Mouse (Mus musculus) midbrain, embryonic 12.5 days (tissue): ENCODE data around the gene Sco1. TPM values are rescaled to one million over a fixed set of nuclear protein-coding genes. Genes with fewer than 3 reads are reported as not detected.
"Not testable (repeated sequence)": the region's sequence is repeated elsewhere in the genome, so short reads cannot be mapped to it uniquely, and the experiment has no call there.

Experiments
- ATAC-seq: fragments of 200-750 bp; cut with Nextera tagmentation; 2 replicates; pipeline ENCODE4 v1.8.0; 2017; ENCODE audit warnings: low read depth, moderate TSS enrichment, moderate library complexity; ENCODE audit not compliant: low FRiP score
- H3K27ac ChIP-seq: fragments of 300-500 bp; sonication (generic); replicated peaks from 2 replicates; pipeline ENCODE4 v1.5.1; 2016; ENCODE audit warnings: mild to moderate bottlenecking
- H3K27me3 ChIP-seq: fragments of 300-500 bp; sonication (generic); 2 replicates; pipeline ENCODE4 v1.6.1; 2016; ENCODE audit warnings: mild to moderate bottlenecking
- H3K36me3 ChIP-seq: fragments of 300-500 bp; sonication (generic); 2 replicates; pipeline ENCODE4 v1.6.1; 2016
- H3K4me1 ChIP-seq: fragments of 300-500 bp; sonication (generic); 2 replicates; pipeline ENCODE4 v1.6.1; 2016
- H3K4me2 ChIP-seq: fragments of 300-500 bp; sonication (generic); replicated peaks from 2 replicates; pipeline ENCODE4 v1.6.1; 2016; ENCODE audit warnings: mild to moderate bottlenecking, moderate library complexity
- H3K4me3 ChIP-seq: fragments of 300-500 bp; sonication (generic); 2 replicates; pipeline ENCODE4 v1.5.1; 2016; ENCODE audit warnings: mild to moderate bottlenecking
- H3K9ac ChIP-seq: fragments of 300-500 bp; sonication (generic); replicated peaks from 2 replicates; pipeline ENCODE4 v1.6.1; 2016; ENCODE audit warnings: mild to moderate bottlenecking, moderate library complexity
- H3K9me3 ChIP-seq: fragments of 300-500 bp; sonication (generic); 2 replicates; pipeline ENCODE4 v1.6.1; 2016; ENCODE audit warnings: mild to moderate bottlenecking
- WGBS: fragments of 180-500 bp; shearing (Covaris S2); methylation state at CpG from one replicate; pipeline ENCODE4 v1.1.7; 2016; 5-methylcytosine and 5-hydroxymethylcytosine counted together
- polyA plus RNA-seq: library from polyadenylated mRNA; unstranded; fragments of >200 nt; fragmentation: Nextera tagmentation; extraction: Ambion mirVana; gene quantifications from 2 replicates; pipeline ENCODE4 v1.2.1, GENCODE M21; 2016

Sco1 gene
- polyA plus RNA-seq, 1 experiment from 2014 or later = 19.8 TPM

DNA sequence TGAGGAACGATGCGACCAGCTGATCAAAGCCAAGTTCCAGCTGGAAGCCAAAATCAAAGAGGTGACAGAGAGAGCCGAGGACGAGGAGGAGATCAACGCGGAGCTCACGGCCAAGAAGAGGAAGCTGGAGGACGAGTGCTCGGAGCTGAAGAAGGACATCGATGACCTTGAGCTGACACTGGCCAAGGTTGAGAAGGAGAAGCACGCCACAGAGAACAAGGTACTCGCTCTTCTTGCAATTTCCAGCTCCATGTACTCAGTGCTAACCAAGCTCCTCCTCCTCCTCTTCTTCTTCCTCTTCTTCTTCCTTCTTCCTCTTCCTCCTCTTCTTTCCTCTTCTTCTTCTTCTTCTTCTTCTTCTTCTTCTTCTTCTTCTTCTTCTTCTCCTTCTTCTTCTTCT, 39.9 kb downstream of the Sco1 start:
- not testable (repeated sequence) for H3K36me3 ChIP-seq, H3K27me3 ChIP-seq, H3K9ac ChIP-seq, H3K9me3 ChIP-seq, ATAC-seq, H3K27ac ChIP-seq, H3K4me2 ChIP-seq, H3K4me1 ChIP-seq, H3K4me3 ChIP-seq
- WGBS = 86% methylated on average over 12 of the region's 12 CpGs

GRCm38 (mm10) chr11:67093201-67093600, 40.7 kb downstream of the Sco1 start:
- Histone ChIP-seq H3K9ac (no peak overlapping the region), H3K27ac (no peak overlapping the region), H3K9me3 (no peaks in the 10 kb centered on the region), H3K4me1 (no peaks in the 10 kb centered on the region), H3K27me3 (no peaks in the 10 kb centered on the region), H3K4me2 (no peak overlapping the region), H3K4me3 (no peak overlapping the region), H3K36me3 (no peaks in the 10 kb centered on the region)
- ATAC-seq = no peak
- WGBS = 79% methylated on average over 9 of the region's 9 CpGs

GRCm38 (mm10) chr11:67093652-67094051, 41.2 kb downstream of the Sco1 start:
- 93% methylated on average over 5 of the region's 5 CpGs for WGBS
- no peak overlapping the region for H3K9ac ChIP-seq
- no peaks in the 10 kb centered on the region for H3K36me3 ChIP-seq
- no peaks in the 10 kb centered on the region for H3K4me1 ChIP-seq
- H3K4me2 ChIP-seq = no peak overlapping the region
- no peak overlapping the region for H3K4me3 ChIP-seq
- ATAC-seq = no peak
- no peaks in the 10 kb centered on the region for H3K9me3 ChIP-seq
- H3K27me3 ChIP-seq = no peaks in the 10 kb centered on the region
- H3K27ac ChIP-seq = no peak overlapping the region

GRCm38 (mm10) chr11:67094470-67094869, 42.0 kb downstream of the Sco1 start:
- 76% methylated on average over 29 of the region's 29 CpGs for WGBS
- Histone ChIP-seq H3K4me3 (no peak overlapping the region), H3K9ac (no peak overlapping the region), H3K27me3 (no peaks in the 10 kb centered on the region), H3K4me1 (no peaks in the 10 kb centered on the region), H3K4me2 (no peak overlapping the region), H3K36me3 (no peaks in the 10 kb centered on the region), H3K27ac (no peak overlapping the region), H3K9me3 (no peaks in the 10 kb centered on the region)
- no peak for ATAC-seq

GRCm38 (mm10) chr11:67097709-67098108, 45.2 kb downstream of the Sco1 start:
- H3K27ac ChIP-seq = no peak overlapping the region
- ATAC-seq = no peak
- WGBS = 96% methylated on average over 10 of the region's 10 CpGs
- H3K4me2 ChIP-seq = no peak overlapping the region
- H3K4me1 ChIP-seq = no peaks in the 10 kb centered on the region
- H3K36me3 ChIP-seq = no peaks in the 10 kb centered on the region
- no peaks in the 10 kb centered on the region for H3K9me3 ChIP-seq
- no peak overlapping the region for H3K9ac ChIP-seq
- H3K27me3 ChIP-seq = no peaks in the 10 kb centered on the region
- no peak overlapping the region for H3K4me3 ChIP-seq

- Histone ChIP-seq H3K27ac (no peak overlapping the region), H3K9ac (no peak overlapping the region), H3K4me2 (no peak overlapping the region), H3K27me3 (no peaks in the 10 kb centered on the region), H3K9me3 (no peaks in the 10 kb centered on the region), H3K4me3 (no peak overlapping the region), H3K4me1 (no peaks in the 10 kb centered on the region), H3K36me3 (no peaks in the 10 kb centered on the region)
- ATAC-seq = no peak
- 87% methylated on average over 11 of the region's 11 CpGs for WGBS
Observed at GRCm38 (mm10) chr11:67098427-67098826, 46.0 kb downstream of the Sco1 start.

DNA sequence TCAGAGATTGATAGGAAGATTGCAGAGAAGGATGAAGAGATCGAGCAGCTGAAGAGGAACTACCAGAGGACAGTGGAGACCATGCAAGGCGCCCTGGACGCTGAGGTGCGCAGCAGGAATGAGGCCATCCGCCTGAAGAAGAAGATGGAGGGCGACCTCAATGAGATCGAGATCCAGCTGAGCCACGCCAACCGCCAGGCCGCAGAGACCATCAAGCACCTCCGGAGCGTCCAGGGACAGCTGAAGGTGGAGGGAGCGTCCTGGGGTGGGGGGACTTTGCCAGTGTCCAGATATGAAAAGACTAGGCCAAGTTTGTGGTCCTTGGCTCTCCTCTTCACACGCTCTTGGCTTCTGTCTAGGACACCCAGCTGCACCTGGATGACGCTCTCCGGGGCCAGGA, 46.8 kb downstream of the Sco1 start:
- no peak overlapping the region for H3K4me2 ChIP-seq
- no peaks in the 10 kb centered on the region for H3K27me3 ChIP-seq
- no peaks in the 10 kb centered on the region for H3K4me1 ChIP-seq
- no peak overlapping the region for H3K27ac ChIP-seq
- ATAC-seq = no peak
- no peak overlapping the region for H3K9ac ChIP-seq
- H3K36me3 ChIP-seq = no peaks in the 10 kb centered on the region
- H3K4me3 ChIP-seq = no peak overlapping the region
- 95% methylated on average over 16 of the region's 16 CpGs for WGBS
- H3K9me3 ChIP-seq = no peaks in the 10 kb centered on the region

- H3K4me1 ChIP-seq = no peaks in the 10 kb centered on the region
- H3K4me3 ChIP-seq = no peak overlapping the region
- no peak overlapping the region for H3K4me2 ChIP-seq
- no peaks in the 10 kb centered on the region for H3K27me3 ChIP-seq
- no peak for ATAC-seq
- no peak overlapping the region for H3K9ac ChIP-seq
- no peaks in the 10 kb centered on the region for H3K9me3 ChIP-seq
- 37% methylated on average over 6 of the region's 6 CpGs for WGBS
- no peak overlapping the region for H3K27ac ChIP-seq
- no peaks in the 10 kb centered on the region for H3K36me3 ChIP-seq
Observed at GRCm38 (mm10) chr11:67100169-67100568, 47.7 kb downstream of the Sco1 start.

DNA sequence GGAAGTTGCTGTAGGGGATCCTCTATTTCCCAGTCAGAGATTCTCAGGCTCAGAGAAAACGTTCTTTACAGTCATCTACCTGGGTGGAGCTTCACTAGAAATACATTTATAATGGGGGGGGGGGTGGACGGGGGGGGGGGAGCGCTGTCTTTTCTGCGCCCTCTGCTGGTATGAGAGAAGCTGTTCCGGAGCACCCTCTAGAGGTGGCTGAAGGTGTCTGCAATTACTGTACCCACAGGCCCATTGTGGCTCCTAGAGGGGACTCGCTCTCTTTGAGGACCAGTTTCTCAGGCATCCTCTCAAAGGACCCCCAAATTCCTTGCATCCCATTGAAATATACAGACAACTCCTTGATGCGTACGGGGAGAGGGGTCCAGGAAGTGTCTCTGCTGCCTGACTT, 49.2 kb downstream of the Sco1 start:
- H3K9ac ChIP-seq = no peak overlapping the region
- no peak for ATAC-seq
- H3K4me2 ChIP-seq = no peak overlapping the region
- no peaks in the 10 kb centered on the region for H3K9me3 ChIP-seq
- no peaks in the 10 kb centered on the region; the same call in 1 of the 2 replicates for H3K27me3 ChIP-seq
- WGBS = 27% methylated on average over 7 of the region's 8 CpGs
- H3K27ac ChIP-seq = no peak overlapping the region
- no peaks in the 10 kb centered on the region for H3K36me3 ChIP-seq
- 0 out of 2 replicates have a peak, but pooled peaks cover 3% of the 10 kb centered on the region for H3K4me1 ChIP-seq
- no peak overlapping the region for H3K4me3 ChIP-seq

DNA sequence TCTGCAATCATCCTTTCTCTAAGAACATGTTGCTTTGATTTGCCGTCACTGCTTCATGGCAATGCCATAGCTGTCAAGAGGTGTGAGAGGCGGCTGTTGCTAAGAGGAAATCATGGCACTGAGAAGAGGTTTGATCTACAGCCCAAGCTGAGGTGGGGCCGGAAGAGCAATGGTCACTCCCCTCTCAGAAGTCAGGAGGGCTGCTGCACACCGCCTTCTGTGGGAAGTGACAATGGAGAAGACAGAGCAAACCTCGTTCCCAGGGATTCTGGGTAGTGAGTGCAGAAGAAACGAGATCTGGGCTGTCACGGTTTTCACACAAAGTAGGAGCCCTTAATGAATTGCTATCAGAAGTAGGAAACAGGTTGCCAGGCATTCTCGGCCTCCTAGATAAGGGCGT, 50.8 kb downstream of the Sco1 start:
- H3K9me3 ChIP-seq = no peaks in the 10 kb centered on the region
- H3K4me3 ChIP-seq = no peak overlapping the region
- no peak for ATAC-seq
- no peaks in the 10 kb centered on the region; the same call in 1 of the 2 replicates for H3K27me3 ChIP-seq
- H3K9ac ChIP-seq = no peak overlapping the region
- H3K27ac ChIP-seq = no peak overlapping the region
- H3K4me2 ChIP-seq = no peak overlapping the region
- WGBS = 85% methylated on average over 9 of the region's 9 CpGs
- no peaks in the 10 kb centered on the region for H3K36me3 ChIP-seq
- 0 out of 2 replicates have a peak, but pooled peaks cover 3% of the 10 kb centered on the region for H3K4me1 ChIP-seq

- no peaks in the 10 kb centered on the region; the same call in 1 of the 2 replicates for H3K27me3 ChIP-seq
- no peak overlapping the region for H3K27ac ChIP-seq
- H3K4me3 ChIP-seq = no peak overlapping the region
- WGBS = 83% methylated on average over 1 of the region's 1 CpGs
- H3K9me3 ChIP-seq = no peaks in the 10 kb centered on the region
- no peak for ATAC-seq
- H3K4me2 ChIP-seq = no peak overlapping the region
- H3K36me3 ChIP-seq = no peaks in the 10 kb centered on the region
- 0 out of 2 replicates have a peak, but pooled peaks cover 3% of the 10 kb centered on the region for H3K4me1 ChIP-seq
- no peak overlapping the region for H3K9ac ChIP-seq
Observed at GRCm38 (mm10) chr11:67104242-67104641, 51.8 kb downstream of the Sco1 start.

GRCm38 (mm10) chr11:67104714-67105113, 52.2 kb downstream of the Sco1 start:
- Histone ChIP-seq H3K27me3 (no peaks in the 10 kb centered on the region; the same call in 1 of the 2 replicates), H3K9me3 (no peaks in the 10 kb centered on the region), H3K4me2 (no peak overlapping the region), H3K9ac (no peak overlapping the region), H3K4me3 (no peak overlapping the region), H3K27ac (no peak overlapping the region), H3K36me3 (no peaks in the 10 kb centered on the region), H3K4me1 (0 out of 2 replicates have a peak, but pooled peaks cover 3% of the 10 kb centered on the region)
- 74% methylated on average over 11 of the region's 11 CpGs for WGBS
- ATAC-seq = no peak

- WGBS = 65% methylated on average over 4 of the region's 4 CpGs
- Histone ChIP-seq H3K9ac (no peak overlapping the region), H3K27me3 (peaks cover 4% of the 10 kb centered on the region), H3K36me3 (no peaks in the 10 kb centered on the region), H3K4me3 (no peak overlapping the region), H3K27ac (no peak overlapping the region), H3K9me3 (no peaks in the 10 kb centered on the region), H3K4me2 (no peak overlapping the region), H3K4me1 (0 out of 2 replicates have a peak, but pooled peaks cover 3% of the 10 kb centered on the region)
- no peak for ATAC-seq
Observed at GRCm38 (mm10) chr11:67105689-67106088, 53.2 kb downstream of the Sco1 start.
